Mouse (Mus musculus): Measurements from ENCODE around the gene Stim1.

DNA sequence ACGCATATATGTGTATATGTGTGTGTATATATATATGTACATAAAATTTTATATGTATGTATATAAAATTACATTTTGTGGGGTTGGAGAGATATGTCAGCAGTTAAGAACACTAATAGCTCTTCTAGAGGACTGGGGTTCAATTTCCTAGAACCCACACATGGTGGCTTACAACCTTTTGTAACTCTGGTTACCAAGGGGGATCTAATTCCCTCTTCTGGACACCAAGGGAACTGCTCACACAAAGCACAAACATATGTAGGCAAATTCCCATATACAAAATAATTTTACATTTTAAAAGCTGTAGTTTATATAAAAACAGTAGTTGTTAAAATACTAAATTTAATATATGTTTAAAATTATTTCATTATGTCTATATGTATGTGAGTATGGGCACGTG, 136.5 kb downstream of the Stim1 start:
- TF ChIP-seq CTCF (IDR thresholded peaks at IDR 0.05; ENCODE audit: low read depth, low read length) = no peak
- no peak for TF ChIP-seq POLR2A (IDR thresholded peaks at IDR 0.05; ENCODE audit: extremely low read depth, insufficient read depth, low read length)
